Mouse (Mus musculus) CH12.LX (cell line): Measurements from ENCODE around the gene Haghl. TPM values are rescaled to one million over a fixed set of nuclear protein-coding genes. Genes with fewer than 3 reads are reported as not detected.

ENCODE experiments used
- DNase-seq: peaks from one replicate; pipeline ENCODE4 v3.0.0-alpha.2; 2013; ENCODE audit errors: extremely low read depth
- H3K27ac ChIP-seq: 2 replicates; pipeline ENCODE4 v1.5.1; 2012; ENCODE audit warnings: low read depth, mild to moderate bottlenecking, control low read depth, moderate library complexity; ENCODE audit not compliant: insufficient read depth
- H3K27me3 ChIP-seq: replicated peaks from 2 replicates; pipeline ENCODE3; 2012; ENCODE audit warnings: inconsistent platforms
- H3K36me3 ChIP-seq, 2 experiments: replicated peaks in 1 of 2; 2 replicates each; pipeline versions ENCODE3 to v1.6.1; 2012; ENCODE audit warnings: inconsistent platforms in 1 of 2, low read length in 1 of 2, mild to moderate bottlenecking in 1 of 2, mixed read lengths in 1 of 2, moderate library complexity in 1 of 2; ENCODE audit not compliant: control insufficient read depth in 1 of 2, insufficient read depth in 1 of 2
- H3K4me1 ChIP-seq, 2 experiments: 2 replicates each; pipeline ENCODE4 v1.6.1; 2012; ENCODE audit warnings: inconsistent platforms in 1 of 2, moderate library complexity in 1 of 2; ENCODE audit not compliant: insufficient read depth in 2 of 2, control insufficient read depth in 1 of 2
- H3K4me2 ChIP-seq: 2 replicates; pipeline ENCODE4 v1.6.1; 2012; ENCODE audit warnings: low read depth, mild to moderate bottlenecking, control low read depth; ENCODE audit not compliant: poor library complexity, insufficient read depth, severe bottlenecking
- H3K4me3 ChIP-seq, 3 experiments: fragments of 150-350 bp in 1 of 3; sonication (generic) in 1 of 3; replicated peaks in 1 of 3; 2 replicates each; pipeline versions ENCODE3 to v1.5.1; 2011 to 2012; ENCODE audit warnings: low read depth in 2 of 3, low read length in 2 of 3, mild to moderate bottlenecking in 2 of 3, moderate library complexity in 2 of 3, control low read depth in 1 of 3, improper control_type of control experiment in 1 of 3, inconsistent platforms in 1 of 3, mixed read lengths in 1 of 3; ENCODE audit not compliant: poor library complexity in 1 of 3
- H3K79me2 ChIP-seq: replicated peaks from 2 replicates; pipeline ENCODE4 v1.6.1; 2012; ENCODE audit warnings: mild to moderate bottlenecking, moderate library complexity; ENCODE audit not compliant: control insufficient read depth, poor library complexity, insufficient read depth, severe bottlenecking; ENCODE audit errors: extremely low read depth
- H3K9ac ChIP-seq: 2 replicates; pipeline ENCODE4 v1.6.1; 2012; ENCODE audit warnings: low read depth, mild to moderate bottlenecking, control low read depth, moderate library complexity; ENCODE audit not compliant: insufficient read depth
- H3K9me3 ChIP-seq: replicated peaks from 2 replicates; pipeline ENCODE3; 2012; ENCODE audit warnings: low read length, inconsistent platforms, mixed read lengths
- BHLHE40 ChIP-seq: IDR thresholded peaks from 2 replicates; pipeline ENCODE4 v1.6.1; 2011; ENCODE audit warnings: mild to moderate bottlenecking, low read depth, low read length, improper control_type of control experiment
- CHD2 ChIP-seq: IDR thresholded peaks from 2 replicates; pipeline ENCODE4 v1.6.1; 2011; ENCODE audit warnings: low read length, improper control_type of control experiment
- CTCF ChIP-seq, 2 experiments: IDR thresholded peaks in 1 of 2; conservative IDR thresholded peaks in 1 of 2; 2 replicates each; pipeline ENCODE4 v1.5.1; 2011 to 2012; ENCODE audit warnings: low read depth in 2 of 2, low read length in 2 of 2, improper control_type of control experiment in 1 of 2, inconsistent platforms in 1 of 2, mild to moderate bottlenecking in 1 of 2, moderate library complexity in 1 of 2
- ELF1 ChIP-seq: IDR thresholded peaks from 2 replicates; pipeline ENCODE4 v1.6.1; 2014; ENCODE audit warnings: low read depth, mild to moderate bottlenecking, inconsistent platforms, low read length, improper control_type of control experiment
- HCFC1 ChIP-seq: IDR thresholded peaks from 2 replicates; pipeline ENCODE4 v1.6.1; 2012; ENCODE audit warnings: low read depth, mild to moderate bottlenecking, inconsistent platforms, low read length, improper control_type of control experiment
- MAX ChIP-seq: IDR thresholded peaks from 2 replicates; pipeline ENCODE4 v1.6.1; 2011; ENCODE audit warnings: low read length, improper control_type of control experiment
- MXI1 ChIP-seq: IDR thresholded peaks from 2 replicates; pipeline ENCODE4 v1.6.1; 2011; ENCODE audit warnings: mild to moderate bottlenecking, low read depth, low read length, improper control_type of control experiment
- NELFE ChIP-seq: IDR thresholded peaks from 2 replicates; pipeline ENCODE4 v1.6.1; 2011; ENCODE audit warnings: low read depth, low read length, improper control_type of control experiment
- NRF1 ChIP-seq: IDR thresholded peaks from 2 replicates; pipeline ENCODE4 v1.6.1; 2014; ENCODE audit warnings: low read depth, mild to moderate bottlenecking, inconsistent platforms, low read length, improper control_type of control experiment, moderate library complexity
- RCOR1 ChIP-seq: conservative IDR thresholded peaks from 2 replicates; pipeline ENCODE4 v1.6.1; 2012; ENCODE audit warnings: low read depth, mild to moderate bottlenecking, inconsistent platforms, low read length, improper control_type of control experiment
- SIN3A ChIP-seq: IDR thresholded peaks from 2 replicates; pipeline ENCODE4 v1.6.1; 2012; ENCODE audit warnings: low read length, improper control_type of control experiment, inconsistent platforms
- SMC3 ChIP-seq: IDR thresholded peaks from 2 replicates; pipeline ENCODE4 v1.6.1; 2011; ENCODE audit warnings: low read depth, low read length, improper control_type of control experiment
- TBP ChIP-seq: conservative IDR thresholded peaks from 2 replicates; pipeline ENCODE4 v1.6.1; 2011; ENCODE audit warnings: low read depth, low read length, improper control_type of control experiment
- USF1 ChIP-seq: IDR thresholded peaks from 2 replicates; pipeline ENCODE4 v1.6.1; 2014; ENCODE audit warnings: low read depth, mild to moderate bottlenecking, inconsistent platforms, low read length, improper control_type of control experiment
- USF2 ChIP-seq: conservative IDR thresholded peaks from 2 replicates; pipeline ENCODE4 v1.6.1; 2011; ENCODE audit warnings: low read depth, low read length, improper control_type of control experiment
- ZC3H11A ChIP-seq: IDR thresholded peaks from 2 replicates; pipeline ENCODE4 v1.6.1; 2012; ENCODE audit warnings: low read depth, mild to moderate bottlenecking, inconsistent platforms, low read length, improper control_type of control experiment
- dilution Hi-C: fragments of 300-500 bp; cut with MboI; formaldehyde crosslinking; loops from 2 replicates; pipeline ENCODE4 v1.14.3; 2020; ENCODE audit warnings: low sequenced_read_pairs; ENCODE audit not compliant: extremely low pct_unique_long_range_greater_than_20kb, extremely low pct_ligation_motif_present
- in situ Hi-C: fragments of 300-500 bp; cut with MboI; formaldehyde crosslinking; loops from 3 replicates; pipeline ENCODE4 v1.14.3; 2019; ENCODE audit warnings: low sequenced_read_pairs, low pct_ligation_motif_present, low pct_unique_long_range_greater_than_20kb, mixed read lengths
- polyA plus RNA-seq: library from polyadenylated mRNA; unstranded; fragments of >175 nt; gene quantifications from 2 replicates; pipeline ENCODE4 v1.2.1, GENCODE M21; 2012; ENCODE audit warnings: low read depth; ENCODE audit not compliant: insufficient read length
- total RNA-seq, 2 experiments: library from RNA; depleted of rRNA; stranded (reverse); fragments of 300-350 nt in 1 of 2; fragments of >200 nt in 1 of 2; gene quantifications; 2 replicates each; pipeline ENCODE4 v1.2.3; 2012 to 2014

Haghl gene
- total and polyA plus RNA-seq, 3 experiments = 7.4 to 16.0 (median 7.8) TPM

DNA sequence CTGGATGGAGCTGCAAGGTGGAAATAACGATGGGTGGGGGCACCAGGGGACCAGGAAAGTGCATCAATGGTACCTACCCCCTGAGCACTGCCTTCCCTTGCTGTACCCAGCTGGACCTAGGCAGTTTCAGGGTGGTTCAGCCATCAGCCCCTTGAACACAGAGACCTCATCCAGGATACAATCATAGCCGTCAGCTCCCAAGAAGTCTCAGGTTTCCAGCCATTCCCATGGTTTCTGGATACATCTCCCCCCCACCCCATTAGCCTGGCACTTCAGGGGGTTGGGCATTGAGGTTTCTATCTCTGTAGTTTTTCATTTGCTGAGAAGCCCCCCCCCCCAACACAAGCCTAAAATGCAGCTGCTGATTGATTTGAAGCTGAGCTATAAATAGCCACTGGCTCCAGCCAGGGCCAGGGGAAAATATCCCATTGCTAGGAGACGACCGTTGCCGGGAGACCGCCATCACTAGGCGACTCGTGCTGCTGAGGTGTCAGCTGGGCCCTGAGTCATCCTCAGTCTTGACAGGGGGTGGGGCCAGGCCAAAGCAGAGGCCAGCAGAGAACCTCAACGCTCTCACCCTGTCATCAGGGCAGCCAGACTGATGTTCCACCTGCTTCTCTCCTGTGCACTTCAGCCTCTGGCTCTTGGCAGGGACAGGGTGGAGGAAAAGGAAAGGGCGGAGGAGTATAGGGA lies 17.5 kb upstream of the Haghl start:
- Histone ChIP-seq H3K36me3 (no peaks in the 10 kb centered on the region), H3K9me3 (peaks cover 2% of the 10 kb centered on the region)
- dilution Hi-C loops = no loop called here
- TF ChIP-seq CHD2 (no peak), BHLHE40 (peak; percentile 49), MXI1 (peak; percentile 45; the same call in 1 of the 2 replicates)
- TF ChIP-seq, all 38 proteins: peak for 2
- Histone ChIP-seq H3K27me3 (peaks cover 61% of the 10 kb centered on the region), H3K4me1 (0 out of 4 replicates have a peak, but pooled peaks cover 0 to 3% of the 10 kb centered on the region in 2 experiments), H3K27ac (no peak overlapping the region), H3K4me2 (no peak overlapping the region), H3K4me3 (no peak overlapping the region), H3K79me2 (no peaks in the 10 kb centered on the region), H3K9ac (no peak overlapping the region)
- in situ Hi-C loops = no loop called here
- no peak for DNase-seq

DNA sequence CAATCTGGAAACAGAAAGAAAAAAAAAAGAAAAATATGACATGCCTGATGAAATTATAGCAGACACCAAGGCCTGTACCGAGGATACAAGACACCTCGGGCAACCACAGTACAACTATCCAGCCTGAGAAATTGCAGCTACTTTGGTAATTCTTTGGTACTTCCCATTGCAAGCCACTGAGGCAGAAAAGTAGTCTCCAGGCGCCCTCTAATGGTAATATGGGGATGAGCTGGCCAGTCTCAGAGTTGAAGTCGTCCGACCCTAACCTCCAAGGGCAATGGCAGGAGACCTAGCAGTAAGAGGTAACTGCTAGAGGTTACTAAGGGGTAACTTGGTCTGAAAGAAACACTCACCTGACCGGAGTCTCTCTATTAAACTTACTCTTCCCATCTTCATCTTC lies 15.6 kb upstream of the Haghl start:
- no peak overlapping the region for H3K4me2 ChIP-seq
- H3K27ac ChIP-seq = no peak overlapping the region
- H3K4me3 ChIP-seq = no peak overlapping the region
- TF ChIP-seq RCOR1 (no peak), TBP (no peak), USF1 (no peak), NELFE (peak; percentile 31; the same call in 1 of the 2 replicates), CTCF (conservative IDR thresholded peaks at IDR 0.05 in 1 of 2, IDR thresholded peaks at IDR 0.05 in 1 of 2; ENCODE audit: low read depth in 2 of 2, low read length in 2 of 2) (peak; percentile 77 to 98), ELF1 (peak; percentile 57), NRF1 (peak; percentile 54), HCFC1 (peak; percentile 63), MAX (no peak), SMC3 (peak; percentile 81), USF2 (no peak), ZC3H11A (peak; percentile 55), SIN3A (no peak)
- H3K9me3 ChIP-seq = peaks cover 2% of the 10 kb centered on the region
- H3K9ac ChIP-seq = no peak overlapping the region
- H3K79me2 ChIP-seq = no peaks in the 10 kb centered on the region
- in situ Hi-C loops = no loop called here
- dilution Hi-C loops = no loop called here
- no peaks in the 10 kb centered on the region for H3K36me3 ChIP-seq
- H3K27me3 ChIP-seq = peaks cover 57% of the 10 kb centered on the region
- peak; percentile 81 for DNase-seq
- H3K4me1 ChIP-seq = peaks cover 5 to 10% of the 10 kb centered on the region in 2 experiments; a peak in 3 of 4 replicates
